Mouse (Mus musculus) liver, embryonic 15.5 days (tissue): ENCODE data around the gene Gm9767. TPM values are rescaled to one million over a fixed set of nuclear protein-coding genes. Genes with fewer than 3 reads are reported as not detected.

Experiments
- ATAC-seq: fragments of 200-750 bp; cut with Nextera tagmentation; 2 replicates; pipeline ENCODE4 v1.8.0; 2017; ENCODE audit warnings: moderate number of reproducible peaks, mild to moderate bottlenecking, moderate library complexity; ENCODE audit not compliant: insufficient read depth
- H3K27ac ChIP-seq: fragments of 300-500 bp; sonication (generic); replicated peaks from 2 replicates; pipeline ENCODE4 v1.5.1; 2015; ENCODE audit warnings: mild to moderate bottlenecking, inconsistent platforms
- H3K27me3 ChIP-seq: fragments of 300-500 bp; sonication (generic); 2 replicates; pipeline ENCODE4 v1.6.1; 2015; ENCODE audit warnings: mild to moderate bottlenecking, inconsistent platforms
- H3K36me3 ChIP-seq: fragments of 300-500 bp; sonication (generic); replicated peaks from 2 replicates; pipeline ENCODE4 v1.6.1; 2015; ENCODE audit warnings: moderate library complexity, mild to moderate bottlenecking, inconsistent platforms
- H3K4me1 ChIP-seq: fragments of 300-500 bp; sonication (generic); replicated peaks from 2 replicates; pipeline ENCODE4 v1.6.1; 2015; ENCODE audit warnings: inconsistent platforms
- H3K4me2 ChIP-seq: fragments of 300-500 bp; sonication (generic); 2 replicates; pipeline ENCODE4 v1.6.1; 2015; ENCODE audit warnings: moderate library complexity, mild to moderate bottlenecking, inconsistent platforms
- H3K4me3 ChIP-seq: fragments of 300-500 bp; sonication (generic); replicated peaks from 2 replicates; pipeline ENCODE4 v1.5.1; 2015; ENCODE audit warnings: mild to moderate bottlenecking, inconsistent platforms
- H3K9ac ChIP-seq: fragments of 300-500 bp; sonication (generic); 2 replicates; pipeline ENCODE4 v1.6.1; 2015; ENCODE audit warnings: moderate library complexity, mild to moderate bottlenecking, inconsistent platforms
- H3K9me3 ChIP-seq: fragments of 300-500 bp; sonication (generic); replicated peaks from 2 replicates; pipeline ENCODE4 v1.6.1; 2016; ENCODE audit warnings: inconsistent platforms
- WGBS: fragments of 180-500 bp; shearing (Covaris S2); methylation state at CpG from one replicate; pipeline ENCODE4 v1.1.7; 2015; ENCODE audit warnings: mixed read lengths; ENCODE audit not compliant: insufficient replicate concordance; 5-methylcytosine and 5-hydroxymethylcytosine counted together
- polyA plus RNA-seq: library from polyadenylated mRNA; unstranded; fragments of >200 nt; fragmentation: Nextera tagmentation; extraction: Ambion mirVana; gene quantifications from 2 replicates; pipeline ENCODE4 v1.2.1, GENCODE M21; 2015

Gm9767 gene
- polyA plus RNA-seq: not detected in 2 replicates

GRCm38 (mm10) chr10:26077671-26078481, at the start of gene Gm9767:
Gene Gm9767 (plus strand): TSS chr10:26078255.
- WGBS: 3% methylated on average over 52 of the region's 52 CpGs
- no peak for ATAC-seq
- Histone ChIP-seq H3K4me3 (peak within 1 kb of the TSS; percentile 34), H3K4me2 (peak within 1 kb of the TSS; percentile 50), H3K27ac (no peak within 1 kb of the TSS), H3K27me3 (peaks cover 31% of the 10 kb centered on the region), H3K9me3 (no peaks in the 10 kb centered on the region), H3K36me3 (no peaks in the 10 kb centered on the region), H3K9ac (no peak within 1 kb of the TSS), H3K4me1 (no peaks in the 10 kb centered on the region)

DNA sequence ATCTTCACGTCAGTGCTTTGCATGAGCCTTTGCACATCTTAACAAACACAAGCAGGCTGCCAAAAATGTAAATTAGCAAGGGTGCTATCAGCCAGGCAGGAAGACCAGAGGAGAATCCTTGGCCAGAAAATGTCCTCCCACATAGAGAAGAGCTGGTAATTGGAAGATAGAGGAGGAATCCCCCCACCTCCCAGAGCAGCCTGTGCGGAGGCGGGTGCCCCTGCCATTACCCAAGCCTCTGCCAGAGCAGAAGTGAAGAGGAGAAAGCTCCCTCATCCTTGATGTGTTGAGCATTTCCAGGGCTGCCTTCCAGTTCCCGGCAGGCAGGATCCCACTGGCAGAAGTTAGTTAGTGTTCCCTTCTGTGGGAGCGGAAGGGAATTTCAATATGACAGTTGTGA, 43.1 kb upstream of the Gm9767 start:
- no peaks in the 10 kb centered on the region for H3K27me3 ChIP-seq
- H3K4me2 ChIP-seq: no peak overlapping the region
- no peak overlapping the region for H3K27ac ChIP-seq
- no peaks in the 10 kb centered on the region for H3K4me1 ChIP-seq
- H3K4me3 ChIP-seq: no peak overlapping the region
- H3K9ac ChIP-seq: no peak overlapping the region
- H3K9me3 ChIP-seq: no peaks in the 10 kb centered on the region
- no peaks in the 10 kb centered on the region for H3K36me3 ChIP-seq
- no peak for ATAC-seq
- WGBS: 60% methylated on average over 5 of the region's 5 CpGs

- H3K9me3 ChIP-seq: no peaks in the 10 kb centered on the region
- H3K4me2 ChIP-seq: no peak overlapping the region
- no peaks in the 10 kb centered on the region for H3K27me3 ChIP-seq
- no peak overlapping the region for H3K27ac ChIP-seq
- H3K4me3 ChIP-seq: no peak overlapping the region
- no peak overlapping the region for H3K9ac ChIP-seq
- ATAC-seq: no peak
- H3K36me3 ChIP-seq: no peaks in the 10 kb centered on the region
- 75% methylated on average over 2 of the region's 2 CpGs for WGBS
- no peaks in the 10 kb centered on the region for H3K4me1 ChIP-seq
Measured at GRCm38 (mm10) chr10:26051177-26051576, 26.9 kb upstream of the Gm9767 start.

GRCm38 (mm10) chr10:26059662-26060307, 18.3 kb upstream of the Gm9767 start:
- WGBS: 69% methylated on average over 3 of the region's 3 CpGs

DNA sequence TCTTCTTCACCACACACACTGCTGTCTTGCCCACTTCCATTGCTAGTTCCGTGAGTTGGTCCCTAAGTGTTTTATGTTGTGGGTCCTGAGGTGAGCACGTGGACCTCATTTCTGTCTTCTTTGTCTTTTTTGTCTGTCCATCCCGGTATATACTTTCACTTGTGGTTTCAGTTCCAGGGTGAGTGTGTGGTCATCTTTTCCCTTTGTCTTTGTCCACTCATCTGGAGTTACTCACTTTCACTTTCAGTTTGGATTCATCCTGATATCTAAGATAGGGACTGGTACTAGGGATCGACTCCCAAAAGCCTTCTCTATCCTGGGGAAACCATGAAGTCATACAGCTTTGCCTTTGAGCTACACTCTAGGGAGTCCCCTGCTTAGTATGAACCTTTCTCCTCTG, 15.0 kb upstream of the Gm9767 start:
- Histone ChIP-seq H3K9me3 (no peaks in the 10 kb centered on the region), H3K4me3 (no peak overlapping the region), H3K4me2 (no peak overlapping the region), H3K27me3 (no peaks in the 10 kb centered on the region), H3K36me3 (no peaks in the 10 kb centered on the region), H3K4me1 (no peaks in the 10 kb centered on the region), H3K9ac (no peak overlapping the region), H3K27ac (no peak overlapping the region)
- WGBS: 56% methylated on average over 4 of the region's 4 CpGs
- no peak for ATAC-seq

More at GRCm38 (mm10) chr10:26059662-26060307, 18.3 kb upstream of the Gm9767 start:
- no peak overlapping the region for H3K4me3 ChIP-seq
- no peak for ATAC-seq
- no peak overlapping the region for H3K27ac ChIP-seq
- H3K27me3 ChIP-seq: no peaks in the 10 kb centered on the region
- no peaks in the 10 kb centered on the region for H3K9me3 ChIP-seq
- H3K9ac ChIP-seq: no peak overlapping the region
- no peaks in the 10 kb centered on the region for H3K36me3 ChIP-seq
- no peaks in the 10 kb centered on the region for H3K4me1 ChIP-seq
- H3K4me2 ChIP-seq: no peak overlapping the region

GRCm38 (mm10) chr10:26071986-26072385, 6.1 kb upstream of the Gm9767 start:
- no peaks in the 10 kb centered on the region for H3K36me3 ChIP-seq
- no peak overlapping the region for H3K27ac ChIP-seq
- no peak overlapping the region for H3K9ac ChIP-seq
- peaks cover 3% of the 10 kb centered on the region; the same call in 1 of the 2 replicates for H3K27me3 ChIP-seq
- no peak overlapping the region for H3K4me3 ChIP-seq
- no peaks in the 10 kb centered on the region for H3K4me1 ChIP-seq
- no peak for ATAC-seq
- WGBS: 54% methylated on average over 5 of the region's 5 CpGs
- no peaks in the 10 kb centered on the region for H3K9me3 ChIP-seq
- H3K4me2 ChIP-seq: no peak overlapping the region

DNA sequence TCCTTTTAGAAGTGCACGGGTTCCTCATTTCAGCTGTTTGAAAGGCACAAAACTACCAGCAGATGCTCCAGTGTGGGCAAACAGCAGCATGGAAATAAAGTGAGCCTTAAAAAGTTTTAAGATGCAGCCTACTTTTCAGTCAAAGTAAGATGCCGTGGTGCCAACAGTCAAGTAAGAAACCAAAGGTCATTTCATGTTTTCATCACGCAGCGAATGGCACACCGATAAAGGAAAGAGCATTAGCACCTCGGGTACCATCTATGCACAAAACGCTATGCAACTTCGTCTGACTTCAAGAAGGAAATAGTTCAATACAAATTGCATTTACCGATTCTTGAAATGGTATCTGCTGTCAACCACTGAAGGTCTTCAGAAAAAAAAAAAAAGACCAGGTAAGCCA, 1.1 kb upstream of the Gm9767 start:
- Histone ChIP-seq H3K36me3 (no peaks in the 10 kb centered on the region), H3K4me1 (no peaks in the 10 kb centered on the region), H3K4me2 (no peak overlapping the region), H3K9me3 (no peaks in the 10 kb centered on the region), H3K9ac (no peak overlapping the region), H3K4me3 (no peak overlapping the region), H3K27ac (no peak overlapping the region), H3K27me3 (peaks cover 31% of the 10 kb centered on the region)
- 66% methylated on average over 9 of the region's 9 CpGs for WGBS
- ATAC-seq: no peak

- H3K27ac ChIP-seq: no peak within 1 kb of the TSS
- no peak within 1 kb of the TSS for H3K9ac ChIP-seq
- no peaks in the 10 kb centered on the region for H3K4me1 ChIP-seq
- H3K9me3 ChIP-seq: no peaks in the 10 kb centered on the region
- 1% methylated on average over 46 of the region's 46 CpGs for WGBS
- H3K36me3 ChIP-seq: no peaks in the 10 kb centered on the region
- H3K4me2 ChIP-seq: peak within 1 kb of the TSS; percentile 50
- no peak for ATAC-seq
- peaks cover 31% of the 10 kb centered on the region for H3K27me3 ChIP-seq
- peak within 1 kb of the TSS; percentile 34 for H3K4me3 ChIP-seq
Measured at GRCm38 (mm10) chr10:26078521-26079142, 577 bp downstream of the Gm9767 start, which contains the start of gene Tmem200a. Gene Tmem200a (minus strand): TSS chr10:26079052.

DNA sequence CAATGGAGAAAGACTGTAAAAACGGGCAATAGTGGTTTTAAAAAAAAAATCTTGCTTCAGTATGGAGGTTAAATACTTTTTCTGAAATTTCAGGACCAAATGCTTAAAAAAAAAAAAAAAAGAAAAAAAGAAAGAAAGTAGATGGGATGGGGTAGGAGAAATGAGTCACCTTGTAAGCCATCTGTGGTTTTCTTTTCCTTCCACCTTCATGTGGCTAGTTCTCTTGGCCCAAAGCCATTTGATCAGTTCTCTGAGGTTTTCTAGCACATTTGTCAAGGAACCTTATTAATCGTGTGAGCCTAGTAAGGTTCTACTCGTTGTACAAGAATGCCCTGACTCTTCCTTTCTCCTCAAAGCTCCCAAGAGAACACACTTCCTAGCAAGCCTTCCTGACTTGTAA, 1.6 kb downstream of the Gm9767 start:
- H3K4me2 ChIP-seq: no peak overlapping the region
- H3K27ac ChIP-seq: no peak overlapping the region
- no peak overlapping the region for H3K9ac ChIP-seq
- no peak for ATAC-seq
- no peaks in the 10 kb centered on the region for H3K36me3 ChIP-seq
- peaks cover 31% of the 10 kb centered on the region for H3K27me3 ChIP-seq
- H3K4me3 ChIP-seq: no peak overlapping the region
- H3K4me1 ChIP-seq: no peaks in the 10 kb centered on the region
- 34% methylated on average over 3 of the region's 3 CpGs for WGBS
- H3K9me3 ChIP-seq: no peaks in the 10 kb centered on the region

- H3K27me3 ChIP-seq: peaks cover 27% of the 10 kb centered on the region
- H3K9me3 ChIP-seq: no peaks in the 10 kb centered on the region
- no peak overlapping the region for H3K4me2 ChIP-seq
- H3K36me3 ChIP-seq: no peaks in the 10 kb centered on the region
- no peak overlapping the region for H3K27ac ChIP-seq
- WGBS: 56% methylated on average over 4 of the region's 4 CpGs
- ATAC-seq: no peak
- no peaks in the 10 kb centered on the region for H3K4me1 ChIP-seq
- no peak overlapping the region for H3K4me3 ChIP-seq
- no peak overlapping the region for H3K9ac ChIP-seq
Measured at GRCm38 (mm10) chr10:26082081-26082480, 4.0 kb downstream of the Gm9767 start.

DNA sequence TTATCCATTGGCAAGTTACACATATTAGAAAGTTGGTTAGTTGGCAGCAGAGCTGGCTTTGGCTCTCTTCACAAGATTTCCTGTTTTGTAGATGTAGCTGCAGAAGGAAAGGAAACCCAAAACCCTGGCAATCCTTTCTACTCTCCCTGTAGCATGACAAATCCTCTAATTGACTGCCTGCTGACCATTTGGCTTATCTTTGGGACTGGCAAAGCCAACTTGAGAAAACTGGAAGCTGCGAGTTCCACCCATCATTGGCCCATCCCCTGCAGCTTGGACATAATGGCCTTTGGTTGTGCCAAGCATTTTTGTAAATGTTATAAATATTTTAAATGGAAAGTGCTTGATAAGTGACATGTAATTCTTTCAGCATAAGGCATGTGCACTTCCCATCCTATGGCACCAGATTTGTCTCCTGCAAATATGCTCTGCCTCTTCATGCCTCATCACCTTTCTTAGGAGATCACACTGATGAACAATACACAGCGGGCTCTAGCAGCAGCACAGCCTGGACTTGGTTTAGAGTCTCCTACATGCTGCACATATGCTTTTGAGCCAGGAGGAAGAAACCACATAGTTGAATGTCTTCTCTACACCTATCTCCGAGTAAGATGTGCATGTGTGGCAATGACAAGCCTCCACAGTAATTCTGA, 25.4 kb downstream of the Gm9767 start:
- Histone ChIP-seq H3K4me3 (no peak overlapping the region), H3K36me3 (no peaks in the 10 kb centered on the region), H3K9me3 (no peaks in the 10 kb centered on the region), H3K4me2 (no peak overlapping the region), H3K27me3 (no peaks in the 10 kb centered on the region), H3K4me1 (no peaks in the 10 kb centered on the region), H3K27ac (no peak overlapping the region), H3K9ac (no peak overlapping the region)
- no peak for ATAC-seq
- WGBS: 56% methylated on average over 3 of the region's 3 CpGs
